Mouse (Mus musculus) G1E (cell line): Measurements from ENCODE around the gene Ppp1r3g.

ENCODE experiments used
- CTCF ChIP-seq: IDR thresholded peaks from 2 replicates; pipeline ENCODE4 v1.5.1; 2012; ENCODE audit warnings: low read depth, low read length, inconsistent platforms, mixed read lengths
- GATA1 ChIP-seq: IDR thresholded peaks from 2 replicates; pipeline ENCODE4 v1.6.1; 2012; ENCODE audit warnings: borderline replicate concordance, low read length, inconsistent platforms, mixed read lengths
- GATA2 ChIP-seq: IDR thresholded peaks from 2 replicates; pipeline ENCODE4 v1.6.1; 2012; ENCODE audit warnings: low read depth, low read length, inconsistent platforms, borderline replicate concordance
- TAL1 ChIP-seq: conservative IDR thresholded peaks from 2 replicates; pipeline ENCODE4 v1.6.1; 2012; ENCODE audit warnings: low read depth, low read length, inconsistent platforms, mixed read lengths

- TF ChIP-seq CTCF = no peak
- TF ChIP-seq TAL1 = no peak
- TF ChIP-seq GATA1 = no peak
- no peak for TF ChIP-seq GATA2
Measured at GRCm38 (mm10) chr13:35949814-35950455, 8.7 kb upstream of the Ppp1r3g start.
